In genomic region chr15:82203090-82203489, GRCm38 (mm10) we compare ENCODE assay signal across 21 mouse cellular contexts. TPM values are rescaled to one million over a fixed set of nuclear protein-coding genes. Genes with fewer than 3 reads are reported as not detected.
DNase-seq lines count a peak whose midpoint lies in the region; ATAC-seq and TF ChIP-seq lines count a peak whose summit lies in the region.
"Had no signal": no experiment of that assay in that cellular context is flagged by ENCODE, and none has a peak within 500 bp of the region (broad histone marks: within the 10 kb centered on the region; RNA-seq: fewer than 3 reads in every experiment).

No protein-coding gene starts in this region.

- TF ChIP-seq CTCF in hindbrain, postnatal 0 days (IDR thresholded peaks at IDR 0.05; ENCODE audit: low read depth): no peak
- TF ChIP-seq CTCF in stomach, postnatal 0 days (IDR thresholded peaks at IDR 0.05; ENCODE audit: low read depth): no peak
- TF ChIP-seq CTCF in intestine, postnatal 0 days (IDR thresholded peaks at IDR 0.05; ENCODE audit: low read depth): no peak

- H3K9ac ChIP-seq in hindbrain, postnatal 0 days (replicated peaks; ENCODE audit: low read length): no peak overlapping the region
- no peak overlapping the region for H3K9ac ChIP-seq in hindbrain, embryonic 13.5 days
- no peak overlapping the region for H3K9ac ChIP-seq in stomach, postnatal 0 days (ENCODE audit: low read length)
- no peak overlapping the region for H3K9ac ChIP-seq in intestine, postnatal 0 days (ENCODE audit: low read depth, low read length)
- H3K9ac ChIP-seq: embryonic facial prominence, embryonic 13.5 days; forebrain, embryonic 12.5 days; heart, embryonic 15.5 days; hindbrain, embryonic 14.5 days had no signal

- no peak for TF ChIP-seq EP300 in stomach, postnatal 0 days (optimal IDR thresholded peaks at IDR 0.05)

- H3K27me3 ChIP-seq in hindbrain, postnatal 0 days (ENCODE audit: insufficient read depth, low read length): no peaks in the 10 kb centered on the region
- H3K27me3 ChIP-seq in hindbrain, embryonic 13.5 days: peaks cover 44% of the 10 kb centered on the region
- no peaks in the 10 kb centered on the region for H3K27me3 ChIP-seq in stomach, postnatal 0 days (ENCODE audit: control insufficient read depth, insufficient read depth, low read length)
- H3K27me3 ChIP-seq in intestine, postnatal 0 days (replicated peaks; ENCODE audit: control insufficient read depth, insufficient read depth, low read length): no peaks in the 10 kb centered on the region

- H3K4me1 ChIP-seq in hindbrain, postnatal 0 days (ENCODE audit: insufficient read depth, low read length): peaks cover 22% of the 10 kb centered on the region
- peaks cover 37% of the 10 kb centered on the region for H3K4me1 ChIP-seq in hindbrain, embryonic 13.5 days (replicated peaks)
- H3K4me1 ChIP-seq in stomach, postnatal 0 days (replicated peaks; ENCODE audit: control insufficient read depth, insufficient read depth): peaks cover 5% of the 10 kb centered on the region; the same call in 1 of the 2 replicates
- H3K4me1 ChIP-seq in intestine, postnatal 0 days (replicated peaks; ENCODE audit: control insufficient read depth, insufficient read depth, low read length): no peaks in the 10 kb centered on the region

- no peak for DNase-seq in hindbrain, postnatal 0 days (ENCODE audit: low spot score)
- peak; percentile 48 for DNase-seq in cerebellum, adult 8-10 months
- DNase-seq in cerebellum, adult 9-11 months: peak; percentile 71
- DNase-seq in stomach, postnatal 0 days (ENCODE audit: low spot score): peak; percentile 33
- DNase-seq in neural tube, embryonic 10.5 days (ENCODE audit: extremely low spot score, low spot score): no peak
- DNase-seq: adrenal gland, adult 8-10 months; gastrocnemius, postnatal 10 days; heart, adult 2 months; heart, postnatal 14 days had no signal

- no peak for ATAC-seq in hindbrain, postnatal 0 days
- ATAC-seq in hindbrain, embryonic 13.5 days (ENCODE audit: low FRiP score): no peak
- ATAC-seq in stomach, postnatal 0 days (ENCODE audit: low FRiP score, low TSS enrichment): no peak
- ATAC-seq in intestine, postnatal 0 days: no peak
- ATAC-seq: forebrain, embryonic 16.5 days; intestine, embryonic 16.5 days had no signal

- WGBS in hindbrain, postnatal 0 days: 91% methylated on average over 10 of the region's 10 CpGs
- 97% methylated on average over 10 of the region's 10 CpGs for WGBS in hindbrain, embryonic 13.5 days
- 87% methylated on average over 10 of the region's 10 CpGs for WGBS in stomach, postnatal 0 days
- WGBS in intestine, postnatal 0 days: 87% methylated on average over 10 of the region's 10 CpGs

- H3K9me3 ChIP-seq in hindbrain, postnatal 0 days (ENCODE audit: low read length): no peaks in the 10 kb centered on the region
- no peaks in the 10 kb centered on the region for H3K9me3 ChIP-seq in hindbrain, embryonic 13.5 days
- no peaks in the 10 kb centered on the region for H3K9me3 ChIP-seq in stomach, postnatal 0 days (ENCODE audit: control insufficient read depth, low read length)
- no peaks in the 10 kb centered on the region for H3K9me3 ChIP-seq in intestine, postnatal 0 days (ENCODE audit: control insufficient read depth)
- H3K9me3 ChIP-seq: embryonic facial prominence, embryonic 13.5 days; forebrain, embryonic 12.5 days; heart, embryonic 15.5 days had no signal

- H3K4me2 ChIP-seq in hindbrain, postnatal 0 days (ENCODE audit: low read depth, low read length): no peak overlapping the region
- H3K4me2 ChIP-seq in hindbrain, embryonic 13.5 days: no peak overlapping the region
- no peak overlapping the region for H3K4me2 ChIP-seq in stomach, postnatal 0 days (replicated peaks; ENCODE audit: low read depth)
- H3K4me2 ChIP-seq in intestine, postnatal 0 days (replicated peaks; ENCODE audit: low read depth): no peak overlapping the region
- H3K4me2 ChIP-seq: embryonic facial prominence, embryonic 13.5 days; forebrain, embryonic 12.5 days; heart, embryonic 11.5 days; heart, embryonic 15.5 days; hindbrain, embryonic 14.5 days had no signal

- H3K27ac ChIP-seq in hindbrain, postnatal 0 days: peak overlapping the region; percentile 36; the same call in 1 of the 2 replicates
- H3K27ac ChIP-seq in hindbrain, embryonic 13.5 days: no peak overlapping the region
- H3K27ac ChIP-seq in stomach, postnatal 0 days (replicated peaks): no peak overlapping the region
- H3K27ac ChIP-seq in intestine, postnatal 0 days (ENCODE audit: low read depth, low read length): no peak overlapping the region
- H3K27ac ChIP-seq: embryonic facial prominence, embryonic 13.5 days; heart, adult 2 months; heart, embryonic 15.5 days; hindbrain, embryonic 14.5 days had no signal

- no peak overlapping the region for H3K4me3 ChIP-seq in hindbrain, postnatal 0 days (ENCODE audit: low read length)
- no peak overlapping the region for H3K4me3 ChIP-seq in hindbrain, embryonic 13.5 days
- H3K4me3 ChIP-seq in stomach, postnatal 0 days (ENCODE audit: low read depth, low read length): no peak overlapping the region
- H3K4me3 ChIP-seq in intestine, postnatal 0 days (ENCODE audit: low read depth, low read length): no peak overlapping the region
- H3K4me3 ChIP-seq: embryonic facial prominence, embryonic 13.5 days; forebrain, embryonic 12.5 days; heart, adult 2 months; heart, embryonic 15.5 days had no signal

- H3K36me3 ChIP-seq in hindbrain, postnatal 0 days (ENCODE audit: insufficient read depth, low read length): peaks cover 55% of the 10 kb centered on the region
- peaks cover 83% of the 10 kb centered on the region for H3K36me3 ChIP-seq in hindbrain, embryonic 13.5 days
- peaks cover 54% of the 10 kb centered on the region for H3K36me3 ChIP-seq in stomach, postnatal 0 days (ENCODE audit: control insufficient read depth, insufficient read depth, low read length)
- H3K36me3 ChIP-seq in intestine, postnatal 0 days (ENCODE audit: control insufficient read depth, insufficient read depth): peaks cover 82% of the 10 kb centered on the region

RNA-seq across cellular contexts. Expression of gene Shisa8, which starts 9.5 kb away (rescaled TPM):
- 34.7 and 36.0 TPM in 2 replicates for total RNA-seq in hindbrain, postnatal 0 days (2014; rRNA removed)
- 7.5 and 9.2 TPM in 2 replicates for polyA plus RNA-seq in hindbrain, postnatal 0 days (2015; fragmentation: Nextera tagmentation; extraction: Ambion mirVana)
- polyA plus RNA-seq in hindbrain, embryonic 13.5 days (2015; fragmentation: Nextera tagmentation; extraction: Ambion mirVana): 0.93 and 1.8 TPM in 2 replicates
- 0.06 and 0.23 TPM in 2 replicates for polyA plus RNA-seq in stomach, postnatal 0 days (2015; fragmentation: Nextera tagmentation; extraction: Ambion mirVana)
- not detected in 2 replicates for polyA plus RNA-seq in intestine, postnatal 0 days (2015; fragmentation: Nextera tagmentation; extraction: Ambion mirVana)
- total RNA-seq: gastrocnemius, postnatal 10 days had no signal
- polyA plus RNA-seq: G1E had no signal

RNA-seq across cellular contexts. Expression of gene Tnfrsf13c, which starts 21.1 kb away (rescaled TPM):
- total RNA-seq in hindbrain, postnatal 0 days (2014; rRNA removed): 0.29 and 5.6 TPM in 2 replicates
- polyA plus RNA-seq in hindbrain, postnatal 0 days (2015; fragmentation: Nextera tagmentation; extraction: Ambion mirVana): 0.34 and 0.42 TPM in 2 replicates
- polyA plus RNA-seq in hindbrain, embryonic 13.5 days (2015; fragmentation: Nextera tagmentation; extraction: Ambion mirVana): not detected in 2 replicates
- polyA plus RNA-seq in stomach, postnatal 0 days (2015; fragmentation: Nextera tagmentation; extraction: Ambion mirVana): not detected in 2 replicates
- 0.10 TPM in 1 of 2 replicates, not detected in the other for polyA plus RNA-seq in intestine, postnatal 0 days (2015; fragmentation: Nextera tagmentation; extraction: Ambion mirVana)
- polyA plus RNA-seq: heart, embryonic 15.5 days had no signal

RNA-seq across cellular contexts. Expression of gene Cenpm, which starts 41.5 kb away (rescaled TPM):
- total RNA-seq in hindbrain, postnatal 0 days (2014; rRNA removed): 15.0 and 16.2 TPM in 2 replicates
- polyA plus RNA-seq in hindbrain, postnatal 0 days (2015; fragmentation: Nextera tagmentation; extraction: Ambion mirVana): 23.0 and 27.6 TPM in 2 replicates
- 20.0 and 22.0 TPM in 2 replicates for polyA plus RNA-seq in hindbrain, embryonic 13.5 days (2015; fragmentation: Nextera tagmentation; extraction: Ambion mirVana)
- polyA plus RNA-seq in stomach, postnatal 0 days (2015; fragmentation: Nextera tagmentation; extraction: Ambion mirVana): 24.0 and 27.0 TPM in 2 replicates
- polyA plus RNA-seq in intestine, postnatal 0 days (2015; fragmentation: Nextera tagmentation; extraction: Ambion mirVana): 14.8 and 16.5 TPM in 2 replicates

RNA-seq across cellular contexts. Expression of gene 1500009C09Rik, which starts 49.1 kb away (rescaled TPM):
- total RNA-seq in hindbrain, postnatal 0 days (2014; rRNA removed): 116 and 127 TPM in 2 replicates
- polyA plus RNA-seq in hindbrain, postnatal 0 days (2015; fragmentation: Nextera tagmentation; extraction: Ambion mirVana): 12.5 and 13.9 TPM in 2 replicates
- polyA plus RNA-seq in hindbrain, embryonic 13.5 days (2015; fragmentation: Nextera tagmentation; extraction: Ambion mirVana): 8.9 and 9.2 TPM in 2 replicates
- 0.23 and 0.24 TPM in 2 replicates for polyA plus RNA-seq in stomach, postnatal 0 days (2015; fragmentation: Nextera tagmentation; extraction: Ambion mirVana)
- 0.13 TPM in 1 of 2 replicates, not detected in the other for polyA plus RNA-seq in intestine, postnatal 0 days (2015; fragmentation: Nextera tagmentation; extraction: Ambion mirVana)
- total RNA-seq: G1E; gastrocnemius, postnatal 10 days; gastrocnemius, postnatal 4 days; heart, adult 2 months; heart, postnatal 14 days; hematopoietic stem cell, adult 5-6 weeks had no signal
- polyA plus RNA-seq: G1E; heart, embryonic 11.5 days; heart, embryonic 15.5 days; intestine, embryonic 16.5 days had no signal

RNA-seq across cellular contexts. Expression of gene Srebf2, which starts 56.1 kb away (rescaled TPM):
- 256 and 266 TPM in 2 replicates for total RNA-seq in hindbrain, postnatal 0 days (2014; rRNA removed)
- polyA plus RNA-seq in hindbrain, postnatal 0 days (2015; fragmentation: Nextera tagmentation; extraction: Ambion mirVana): 139 and 145 TPM in 2 replicates
- 179 and 193 TPM in 2 replicates for polyA plus RNA-seq in hindbrain, embryonic 13.5 days (2015; fragmentation: Nextera tagmentation; extraction: Ambion mirVana)
- polyA plus RNA-seq in stomach, postnatal 0 days (2015; fragmentation: Nextera tagmentation; extraction: Ambion mirVana): 119 and 127 TPM in 2 replicates
- polyA plus RNA-seq in intestine, postnatal 0 days (2015; fragmentation: Nextera tagmentation; extraction: Ambion mirVana): 68.7 and 69.5 TPM in 2 replicates

Comparison
In these comparisons a context has a peak if more than half of its experiments do, and no peak if none do; other contexts are left out.
1. DNase-seq: peak in cerebellum, adult 8-10 months (single experiment), cerebellum, adult 9-11 months (single experiment) and stomach, postnatal 0 days (single experiment); none in hindbrain, postnatal 0 days (single experiment) and neural tube, embryonic 10.5 days (single experiment).